9 mouse cellular contexts compared by ENCODE assay signal in the genomic region with DNA sequence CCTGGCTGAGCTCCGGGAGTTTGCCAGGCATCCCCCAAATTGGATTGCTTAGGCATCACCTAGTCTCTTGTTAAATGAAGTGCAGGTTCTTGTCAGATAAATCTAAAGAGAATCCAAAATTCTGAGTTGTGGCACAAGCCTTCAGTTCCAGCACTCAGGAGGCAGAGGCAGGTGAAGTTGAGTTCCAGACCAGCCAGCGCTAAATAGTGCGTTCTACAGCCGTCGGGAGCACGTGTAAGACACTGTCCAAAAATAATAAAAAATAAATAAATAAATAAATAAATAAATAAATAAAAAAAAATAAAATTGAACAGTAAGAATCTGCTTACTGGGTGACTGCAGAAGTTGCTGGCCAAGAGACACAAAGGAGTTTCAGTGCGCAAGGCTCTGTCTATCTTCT. TPM values are rescaled to one million over a fixed set of nuclear protein-coding genes. Genes with fewer than 3 reads are reported as not detected.
A peak's percentile ranks its signal among the peaks of the same experiment; 100 is the strongest.
DNase-seq lines count a peak whose midpoint lies in the region; ATAC-seq lines count a peak whose summit lies in the region.
"Had no signal": no experiment of that assay in that cellular context is flagged by ENCODE, and none has a peak within 500 bp of the region (broad histone marks: within the 10 kb centered on the region; RNA-seq: fewer than 3 reads in every experiment).

No protein-coding gene starts in this region.

- no peak for ATAC-seq in heart, embryonic 11.5 days (replicated peaks; ENCODE audit: insufficient number of reproducible peaks, low FRiP score, low TSS enrichment)
- ATAC-seq in hindbrain, embryonic 15.5 days (ENCODE audit: low FRiP score, low read depth), result no peak
- ATAC-seq in midbrain, embryonic 11.5 days (ENCODE audit: low FRiP score), result peak; percentile 57; the same call in 1 of the 2 replicates
- ATAC-seq in cerebellum, adult (ENCODE audit: insufficient number of reproducible peaks, low FRiP score, low TSS enrichment), result no peak

- DNase-seq in heart, adult 8-10 months (ENCODE audit: low spot score), result no peak
- no peak for DNase-seq in midbrain, embryonic 11.5 days (ENCODE audit: low spot score, missing footprints)
- no peak for DNase-seq in urinary bladder, postnatal 14 days (ENCODE audit: low spot score)
- no peak for DNase-seq in adrenal gland, postnatal 25 days
- DNase-seq: adrenal gland, adult 8-10 months had no signal

- peak overlapping the region; percentile 74 for H3K4me2 ChIP-seq in heart, embryonic 11.5 days
- peak overlapping the region; percentile 93 for H3K4me2 ChIP-seq in hindbrain, embryonic 15.5 days
- H3K4me2 ChIP-seq in midbrain, embryonic 11.5 days, result peak overlapping the region; percentile 82

- no peak overlapping the region for H3K27ac ChIP-seq in heart, embryonic 11.5 days (ENCODE audit: low read depth, low read length)
- no peak overlapping the region for H3K27ac ChIP-seq in brown adipose tissue, adult 24 weeks (replicated peaks; ENCODE audit: low read depth, low read length)
- no peak overlapping the region for H3K27ac ChIP-seq in hindbrain, embryonic 15.5 days (replicated peaks)
- no peak overlapping the region for H3K27ac ChIP-seq in midbrain, embryonic 11.5 days (ENCODE audit: low read depth, low read length)

- no peaks in the 10 kb centered on the region for H3K36me3 ChIP-seq in heart, embryonic 11.5 days (ENCODE audit: control insufficient read depth, insufficient read depth, low read length)
- H3K36me3 ChIP-seq in hindbrain, embryonic 15.5 days, result no peaks in the 10 kb centered on the region
- H3K36me3 ChIP-seq in midbrain, embryonic 11.5 days (ENCODE audit: control insufficient read depth, insufficient read depth, low read length), result no peaks in the 10 kb centered on the region

- H3K9me3 ChIP-seq in heart, embryonic 11.5 days (replicated peaks; ENCODE audit: control insufficient read depth, low read length), result no peaks in the 10 kb centered on the region
- H3K9me3 ChIP-seq in hindbrain, embryonic 15.5 days, result no peaks in the 10 kb centered on the region
- H3K9me3 ChIP-seq in midbrain, embryonic 11.5 days (ENCODE audit: control insufficient read depth, low read length), result 0 out of 2 replicates have a peak, but pooled peaks cover 3% of the 10 kb centered on the region

- peak overlapping the region; percentile 58 for H3K4me3 ChIP-seq in heart, embryonic 11.5 days (ENCODE audit: low read depth, low read length)
- H3K4me3 ChIP-seq in brown adipose tissue, adult 24 weeks (ENCODE audit: insufficient read depth, low read depth, low read length), result peak overlapping the region; percentile 59; the same call in 1 of the 2 replicates
- H3K4me3 ChIP-seq in hindbrain, embryonic 15.5 days, result peak overlapping the region; percentile 43
- H3K4me3 ChIP-seq in midbrain, embryonic 11.5 days (ENCODE audit: low read depth, low read length), result peak overlapping the region; percentile 43

- 10% methylated on average over 7 of the region's 7 CpGs for WGBS in heart, embryonic 11.5 days (ENCODE audit: insufficient replicate concordance)
- WGBS in hindbrain, embryonic 15.5 days, result 15% methylated on average over 7 of the region's 7 CpGs
- 7% methylated on average over 7 of the region's 7 CpGs for WGBS in midbrain, embryonic 11.5 days

- peaks cover 13% of the 10 kb centered on the region; the same call in 1 of the 2 replicates for H3K27me3 ChIP-seq in heart, embryonic 11.5 days (ENCODE audit: control insufficient read depth, insufficient read depth, low read length)
- H3K27me3 ChIP-seq in hindbrain, embryonic 15.5 days, result peaks cover 26% of the 10 kb centered on the region
- peaks cover 4% of the 10 kb centered on the region for H3K27me3 ChIP-seq in midbrain, embryonic 11.5 days (ENCODE audit: control insufficient read depth, insufficient read depth, low read length)

- H3K4me1 ChIP-seq in heart, embryonic 11.5 days (ENCODE audit: control insufficient read depth, insufficient read depth, low read length), result no peaks in the 10 kb centered on the region
- H3K4me1 ChIP-seq in brown adipose tissue, adult 24 weeks (ENCODE audit: control insufficient read depth, insufficient read depth, insufficient read length, low read length), result 0 out of 2 replicates have a peak, but pooled peaks cover 11% of the 10 kb centered on the region
- H3K4me1 ChIP-seq in hindbrain, embryonic 15.5 days (replicated peaks), result peaks cover 11% of the 10 kb centered on the region
- peaks cover 8% of the 10 kb centered on the region for H3K4me1 ChIP-seq in midbrain, embryonic 11.5 days (ENCODE audit: control insufficient read depth, insufficient read depth, low read length)

- H3K9ac ChIP-seq in heart, embryonic 11.5 days (ENCODE audit: low read depth, low read length), result peak overlapping the region; percentile 55; the same call in 1 of the 2 replicates
- H3K9ac ChIP-seq in hindbrain, embryonic 15.5 days, result 0 out of 2 replicates have a peak overlapping the region, but pooled peaks have one; percentile 43
- peak overlapping the region; percentile 63 for H3K9ac ChIP-seq in midbrain, embryonic 11.5 days (ENCODE audit: low read length)

RNA-seq across cellular contexts. Expression of gene Neurod1, which starts 27.4 kb away (rescaled TPM):
- 0.18 TPM in 1 of 2 replicates, not detected in the other for polyA plus RNA-seq in heart, embryonic 11.5 days (2014; fragmentation: Nextera tagmentation; extraction: Ambion mirVana)
- total RNA-seq in heart, adult 8-10 months (2022), result not detected
- polyA plus RNA-seq in brown adipose tissue, adult 24 weeks (2012; ENCODE audit: insufficient read depth, insufficient read length, missing spikeins), result not detected in 2 replicates
- 47.0 and 48.7 TPM in 2 replicates for polyA plus RNA-seq in hindbrain, embryonic 15.5 days (2015; fragmentation: Nextera tagmentation; extraction: Ambion mirVana)
- 43.4 TPM in 2 replicates for polyA plus RNA-seq in midbrain, embryonic 11.5 days (2014; fragmentation: Nextera tagmentation; extraction: Ambion mirVana)
- not detected in 2 replicates for total RNA-seq in adrenal gland, postnatal 25 days (2021)
- total RNA-seq: adrenal gland, adult 8-10 months had no signal

RNA-seq across cellular contexts. Expression of gene Cerkl, which starts 27.5 kb away (rescaled TPM):
- polyA plus RNA-seq in heart, embryonic 11.5 days (2014; fragmentation: Nextera tagmentation; extraction: Ambion mirVana), result 0.14 and 1.2 TPM in 2 replicates
- 1 to 10 TPM in 2 of 4 experiments, under 1 TPM in 2; 0.27 to 1.9 (median 1.2) TPM for total RNA-seq in heart, adult 8-10 months (2022)
- 10.6 and 14.3 TPM in 2 replicates for polyA plus RNA-seq in brown adipose tissue, adult 24 weeks (2012; ENCODE audit: insufficient read depth, insufficient read length, missing spikeins)
- 2.5 and 3.3 TPM in 2 replicates for polyA plus RNA-seq in hindbrain, embryonic 15.5 days (2015; fragmentation: Nextera tagmentation; extraction: Ambion mirVana)
- polyA plus RNA-seq in midbrain, embryonic 11.5 days (2014; fragmentation: Nextera tagmentation; extraction: Ambion mirVana), result 2.4 and 2.5 TPM in 2 replicates
- 1.8 and 2.1 TPM in 2 replicates for total RNA-seq in adrenal gland, postnatal 25 days (2021)

Comparison
In these comparisons a context has a peak if more than half of its experiments do, and no peak if none do; other contexts are left out.
1. RNA of gene Neurod1, which starts 27.4 kb away (polyA plus RNA-seq): 47.0 to 48.7 TPM in hindbrain, embryonic 15.5 days and 43.4 TPM in midbrain, embryonic 11.5 days; 0.18 TPM in heart, embryonic 11.5 days and not detected in brown adipose tissue, adult 24 weeks; every median in the first group is over 10 times any median in the second.
2. Peak in every context shown above with its lines, with median percentiles within 50 percentile points of each other: H3K4me2 ChIP-seq, H3K4me3 ChIP-seq and H3K9ac ChIP-seq.